Mouse (Mus musculus) heart, postnatal 0 days (tissue): Measurements from ENCODE around the gene Sphkap. TPM values are rescaled to one million over a fixed set of nuclear protein-coding genes. Genes with fewer than 3 reads are reported as not detected.

Source experiments
- ATAC-seq: fragments of 200-750 bp; cut with Nextera tagmentation; 2 replicates; pipeline ENCODE4 v1.8.0; 2017; ENCODE audit warnings: low read depth, moderate number of reproducible peaks, moderate library complexity; ENCODE audit not compliant: insufficient read depth
- DNase-seq: peaks from one replicate; pipeline ENCODE4 v3.0.0-alpha.2; 2016; ENCODE audit warnings: low spot score
- H3K27ac ChIP-seq: fragments of 300-500 bp; sonication (generic); 2 replicates; pipeline ENCODE4 v1.5.1; 2014; ENCODE audit warnings: low read depth, mild to moderate bottlenecking
- H3K27me3 ChIP-seq: fragments of 300-500 bp; sonication (generic); 2 replicates; pipeline ENCODE4 v1.6.1; 2014; ENCODE audit warnings: low read length, mixed read lengths; ENCODE audit not compliant: control insufficient read depth, insufficient read depth
- H3K36me3 ChIP-seq: fragments of 300-500 bp; sonication (generic); replicated peaks from 2 replicates; pipeline ENCODE4 v1.6.1; 2014; ENCODE audit warnings: low read length, mixed read lengths; ENCODE audit not compliant: control insufficient read depth, insufficient read depth
- H3K4me1 ChIP-seq: fragments of 300-500 bp; sonication (generic); 2 replicates; pipeline ENCODE4 v1.6.1; 2014; ENCODE audit warnings: antibody characterized with exemption; ENCODE audit not compliant: control insufficient read depth, insufficient read depth
- H3K4me2 ChIP-seq: fragments of 300-500 bp; sonication (generic); 2 replicates; pipeline ENCODE4 v1.6.1; 2014; ENCODE audit warnings: low read depth, mild to moderate bottlenecking, low read length, moderate library complexity
- H3K4me3 ChIP-seq: fragments of 300-500 bp; sonication (generic); 2 replicates; pipeline ENCODE4 v1.5.1; 2014; ENCODE audit warnings: low read depth, low read length
- H3K9ac ChIP-seq: fragments of 300-500 bp; sonication (generic); replicated peaks from 2 replicates; pipeline ENCODE4 v1.6.1; 2014; ENCODE audit warnings: low read depth, low read length, mixed read lengths
- H3K9me3 ChIP-seq: fragments of 300-500 bp; sonication (generic); replicated peaks from 2 replicates; pipeline ENCODE4 v1.6.1; 2016; ENCODE audit warnings: low read length; ENCODE audit not compliant: control insufficient read depth
- CTCF ChIP-seq: IDR thresholded peaks from 2 replicates; pipeline ENCODE4 v1.5.1; 2016; ENCODE audit warnings: antibody characterized with exemption, control low read depth, low read depth
- EP300 ChIP-seq: IDR thresholded peaks from 2 replicates; pipeline ENCODE4 v1.6.1; 2016; ENCODE audit warnings: antibody characterized with exemption, low read depth
- WGBS: fragments of 180-500 bp; shearing (Covaris S2); extraction: QIAGEN DNeasy Blood & Tissue Kit; methylation state at CpG from one replicate; pipeline ENCODE4 v1.1.7; 2014; 5-methylcytosine and 5-hydroxymethylcytosine counted together
- polyA plus RNA-seq: library from polyadenylated mRNA; unstranded; fragments of >200 nt; fragmentation: Nextera tagmentation; extraction: Ambion mirVana; gene quantifications from 2 replicates; pipeline ENCODE4 v1.2.1, GENCODE M21; 2015
- total RNA-seq: library from RNA; depleted of rRNA; stranded (reverse); fragments of >200 nt; gene quantifications from 2 replicates; pipeline ENCODE4 v1.2.3, GENCODE M21; 2014; ENCODE audit warnings: low replicate concordance; rRNA removed

Sphkap gene
- total and polyA plus RNA-seq, 2 experiments from 2014 or later, result 3.1 to 6.5 TPM

GRCm38 (mm10) chr1:83224423-83224960 is 183.5 kb downstream of the Sphkap start:
- DNase-seq (no peak), ATAC-seq (peak; percentile 68; the same call in 1 of the 2 replicates)
- no peak overlapping the region for H3K4me2 ChIP-seq
- no peaks in the 10 kb centered on the region for H3K36me3 ChIP-seq
- no peaks in the 10 kb centered on the region for H3K9me3 ChIP-seq
- no peak overlapping the region for H3K4me3 ChIP-seq
- no peak overlapping the region for H3K9ac ChIP-seq
- no peaks in the 10 kb centered on the region for H3K27me3 ChIP-seq
- no peaks in the 10 kb centered on the region for H3K4me1 ChIP-seq
- H3K27ac ChIP-seq, result no peak overlapping the region
- TF ChIP-seq CTCF, result no peak
- TF ChIP-seq EP300, result no peak

- ATAC-seq (no peak), DNase-seq (peak; percentile 41)
- H3K9me3 ChIP-seq, result no peaks in the 10 kb centered on the region
- H3K9ac ChIP-seq, result no peak overlapping the region
- H3K36me3 ChIP-seq, result no peaks in the 10 kb centered on the region
- peak; percentile 52 for TF ChIP-seq CTCF
- TF ChIP-seq EP300, result no peak
- H3K27me3 ChIP-seq, result no peaks in the 10 kb centered on the region
- 56% methylated on average over 1 of the region's 1 CpGs for WGBS
- no peak overlapping the region for H3K27ac ChIP-seq
- no peak overlapping the region for H3K4me2 ChIP-seq
- no peaks in the 10 kb centered on the region for H3K4me1 ChIP-seq
- H3K4me3 ChIP-seq, result no peak overlapping the region
Observed at GRCm38 (mm10) chr1:83223072-83223471, 184.9 kb downstream of the Sphkap start.

DNA sequence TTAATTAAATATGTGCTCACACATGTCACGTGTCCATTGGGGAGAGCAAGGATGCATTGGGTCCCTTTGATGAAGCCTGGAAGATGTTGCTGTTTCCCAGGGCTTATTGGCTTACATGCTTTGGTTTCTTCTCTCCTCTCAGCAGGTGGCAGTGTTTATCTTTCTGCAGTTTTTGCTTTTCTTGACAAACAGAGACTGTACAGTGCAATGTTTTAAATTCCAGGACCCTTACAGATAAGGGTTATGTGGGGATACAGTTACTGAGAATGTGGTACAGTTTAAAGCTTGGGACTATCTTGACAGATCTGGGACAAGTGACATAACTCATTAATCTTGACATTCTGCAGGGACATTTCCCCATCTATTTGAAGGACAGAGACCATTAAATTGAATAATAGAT is 189.7 kb downstream of the Sphkap start:
- Histone ChIP-seq H3K27me3 (no peaks in the 10 kb centered on the region), H3K9me3 (0 out of 2 replicates have a peak, but pooled peaks cover 3% of the 10 kb centered on the region), H3K4me1 (no peaks in the 10 kb centered on the region), H3K27ac (no peak overlapping the region), H3K4me2 (no peak overlapping the region), H3K36me3 (no peaks in the 10 kb centered on the region), H3K4me3 (no peak overlapping the region), H3K9ac (no peak overlapping the region)
- no peak for ATAC-seq
- 26% methylated on average over 1 of the region's 1 CpGs for WGBS
- TF ChIP-seq EP300 (no peak), CTCF (peak; percentile 59)
- no peak for DNase-seq

DNA sequence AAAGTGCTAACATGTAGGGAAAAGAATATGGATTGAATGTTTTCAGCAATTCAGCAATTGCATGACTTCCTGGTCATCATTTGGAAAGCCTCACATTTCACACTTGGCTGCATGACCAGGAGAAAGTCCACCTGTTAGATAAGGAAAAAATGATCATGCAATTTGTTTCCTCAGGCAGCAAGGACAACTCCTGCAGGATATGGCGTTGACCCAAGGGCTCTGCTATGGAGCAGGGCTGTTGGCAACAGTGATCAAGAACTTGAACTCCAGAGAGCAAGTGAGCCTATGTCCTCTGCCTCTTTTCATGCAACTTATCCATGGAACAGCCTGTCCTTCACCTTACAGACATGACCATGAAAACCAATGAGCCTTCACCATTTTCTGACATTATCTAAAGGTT is 198.0 kb downstream of the Sphkap start:
- H3K36me3 ChIP-seq, result no peaks in the 10 kb centered on the region
- H3K27me3 ChIP-seq, result no peaks in the 10 kb centered on the region
- no peak overlapping the region for H3K27ac ChIP-seq
- no peaks in the 10 kb centered on the region for H3K4me1 ChIP-seq
- WGBS, result 53% methylated on average over 1 of the region's 1 CpGs
- no peak for ATAC-seq
- no peak for TF ChIP-seq EP300
- TF ChIP-seq CTCF, result no peak
- no peak overlapping the region for H3K4me3 ChIP-seq
- no peaks in the 10 kb centered on the region for H3K9me3 ChIP-seq
- H3K4me2 ChIP-seq, result no peak overlapping the region
- no peak for DNase-seq
- H3K9ac ChIP-seq, result no peak overlapping the region

Other genes with a start within 250 kb of the Sphkap start
- not detected in 2 replicates for gene Daw1, start 248.4 kb downstream of the Sphkap start, total RNA-seq
- gene Daw1, start 248.4 kb downstream of the Sphkap start, polyA plus RNA-seq, result 0.16 TPM in 1 of 2 replicates, not detected in the other